Mouse (Mus musculus) c-Kit-positive CD71-positive TER-119-positive erythroid progenitor cells, embryonic 14.5 days (primary cell): ENCODE data around the gene Sphk1.
A peak's percentile ranks its signal among the peaks of the same experiment; 100 is the strongest.

ENCODE experiments used
- DNase-seq: peaks from one replicate; pipeline ENCODE4 v3.0.0-alpha.2; 2013; ENCODE audit warnings: low spot score

The Sphk1 gene

DNA sequence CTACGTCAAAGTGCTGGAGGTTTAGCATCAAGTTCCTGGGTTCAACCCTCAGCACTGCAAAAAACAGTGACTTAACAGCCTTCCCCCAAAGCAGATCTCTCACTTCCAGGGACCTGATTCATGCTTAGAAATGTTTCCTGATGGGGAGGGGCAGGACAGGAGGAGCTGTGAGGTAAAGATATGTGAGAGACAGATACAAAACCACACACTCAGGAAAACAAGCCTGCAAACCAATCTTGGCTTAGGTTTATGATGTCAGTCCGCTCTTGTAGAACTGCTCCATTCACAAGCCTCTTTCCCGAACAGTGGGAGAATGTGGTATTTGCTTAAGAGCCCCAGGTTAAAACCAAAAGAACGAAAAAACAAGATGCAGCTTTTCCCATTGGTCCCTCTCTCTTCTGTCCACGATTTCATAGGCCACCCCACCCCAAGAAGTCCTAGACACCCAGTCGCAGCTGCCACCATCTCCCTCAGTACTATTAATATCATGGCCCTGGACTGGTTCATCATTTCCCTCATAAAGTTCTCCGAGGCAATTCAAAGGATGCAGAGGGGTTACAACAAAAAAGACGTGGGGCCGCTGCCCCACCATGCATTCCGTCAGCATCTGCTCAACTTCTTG is 49.4 kb downstream of the Sphk1 start:
- peak; percentile 74 for DNase-seq

DNA sequence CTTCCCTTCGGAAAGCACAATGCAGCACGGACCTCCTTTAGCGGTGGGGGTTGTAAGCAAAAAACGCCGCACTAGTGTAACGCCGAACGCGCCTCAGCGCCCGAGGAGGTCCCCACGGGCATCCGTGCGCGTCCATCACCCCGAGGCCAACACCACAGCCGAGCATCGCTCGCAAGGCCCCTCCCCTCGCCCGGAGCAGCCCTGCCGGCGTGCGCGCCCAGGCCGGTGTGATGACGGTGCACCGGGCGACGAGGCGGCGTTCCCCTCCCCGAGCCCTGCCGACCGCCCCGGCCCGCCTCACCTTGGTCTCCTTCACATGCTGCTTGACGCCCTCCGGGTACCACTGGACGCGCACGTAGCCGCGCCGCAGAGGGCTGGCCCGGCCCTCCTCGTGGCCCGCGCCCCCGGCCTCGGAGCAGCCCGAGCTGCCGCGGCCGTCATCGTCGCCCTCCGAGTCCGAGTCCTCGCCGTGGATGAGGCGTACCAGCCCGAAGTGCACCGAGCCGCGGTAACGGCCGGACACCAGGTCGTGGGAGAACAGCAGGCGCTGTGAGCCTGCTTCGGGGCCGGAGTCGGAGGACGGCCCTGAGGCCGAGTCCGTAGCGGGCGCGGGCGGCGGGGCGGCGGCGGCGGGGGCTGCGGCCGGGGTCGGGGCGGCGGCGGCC is 50.1 kb downstream of the Sphk1 start:
- DNase-seq = peak; percentile 44

DNA sequence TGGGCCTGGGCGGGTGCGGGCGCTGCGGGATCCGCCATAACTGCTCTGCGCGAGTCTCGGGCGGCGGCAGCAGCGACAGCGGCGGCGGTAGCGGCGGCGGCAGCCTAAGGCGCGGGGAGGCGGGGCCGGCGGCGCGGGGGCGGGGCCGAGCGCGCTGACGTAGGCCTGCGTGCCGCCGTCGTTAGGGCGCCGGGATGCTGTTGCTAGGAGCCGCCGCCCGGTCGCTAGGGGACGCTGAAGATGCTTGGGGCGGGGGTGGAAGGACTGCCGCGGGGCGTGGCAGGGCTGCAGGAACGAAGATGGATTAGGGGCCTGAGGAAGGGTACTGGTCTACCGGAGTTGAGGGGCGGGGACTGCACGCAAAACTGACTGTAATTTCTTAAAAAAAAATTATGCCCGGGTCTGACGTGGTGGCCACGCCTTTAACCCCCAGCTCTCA is 50.7 kb downstream of the Sphk1 start, which contains the start of gene Ube2o:
Gene Ube2o, minus strand, starts transcription at position 72 of the 439 bp plus-strand sequence.
- DNase-seq = peak; percentile 79

DNA sequence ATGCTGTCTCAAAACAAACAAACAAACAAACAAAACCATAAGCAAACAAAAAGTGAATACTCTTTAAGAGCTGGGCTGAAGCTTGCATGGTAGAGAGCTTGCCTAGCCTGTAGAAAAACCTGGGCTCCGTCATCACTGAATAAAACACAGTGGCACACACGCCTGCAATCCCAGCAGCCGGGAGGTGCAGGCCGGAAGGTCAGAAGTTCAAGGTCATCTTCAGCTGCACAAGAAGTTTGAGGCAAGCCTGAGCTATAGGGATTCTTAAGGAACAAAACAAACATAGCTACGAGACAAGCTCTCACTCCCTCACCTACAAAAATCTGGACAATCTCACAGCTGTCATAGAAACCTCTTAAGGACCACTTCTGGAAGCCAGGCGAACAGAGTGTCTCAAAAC is 55.0 kb downstream of the Sphk1 start:
- no peak for DNase-seq
